Mouse (Mus musculus): ENCODE measurements around the gene Ott. TPM values are rescaled to one million over a fixed set of nuclear protein-coding genes. Genes with fewer than 3 reads are reported as not detected.
"Not testable (repeated sequence)": the region's sequence is repeated elsewhere in the genome, so short reads cannot be mapped to it uniquely, and the experiment has no call there.

Gene Ott
- not detected in 2 replicates for polyA plus RNA-seq (2012; rRNA removed)

DNA sequence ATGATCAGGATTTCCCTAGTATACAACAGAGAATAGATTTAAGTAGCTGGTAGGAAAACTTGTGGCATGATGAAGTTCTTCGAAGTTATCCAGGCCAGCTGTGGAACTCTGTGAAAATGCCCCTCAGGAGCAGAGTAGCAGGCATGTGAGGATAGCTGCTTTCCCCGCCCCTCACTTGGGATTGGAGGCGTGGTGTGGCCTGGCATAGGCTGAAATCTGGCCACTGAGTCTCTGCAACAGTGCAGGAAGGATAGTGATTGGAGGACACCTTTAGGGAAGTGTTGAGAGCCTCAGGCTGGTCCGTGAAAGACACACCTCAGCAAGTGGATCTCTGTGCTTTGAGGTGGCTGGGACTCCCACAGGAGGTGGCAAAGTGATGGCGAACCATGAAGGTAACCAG, at the start of gene Ott:
Ott (plus strand) TSS at position 301 of the 400 bp plus-strand sequence.
- H3K4me3 ChIP-seq (ENCODE audit: insufficient read depth, low read length); H3K27ac ChIP-seq (ENCODE audit: insufficient read depth, low read length); H3K4me1 ChIP-seq (ENCODE audit: control insufficient read depth, insufficient read depth, low read length): not testable (repeated sequence)

Other genes starting within 250 kb of the Ott start
- gene Luzp4, start 216.6 kb upstream of the Ott start, polyA plus RNA-seq (2012; rRNA removed): not detected in 2 replicates
- not detected in 2 replicates for gene Gm15093, start 198.1 kb downstream of the Ott start, polyA plus RNA-seq (2012; rRNA removed)